Mouse (Mus musculus) CH12F3 (cell line): ENCODE results near the gene Tlcd2.
"Not testable (repeated sequence)": the region's sequence is repeated elsewhere in the genome, so short reads cannot be mapped to it uniquely, and the experiment has no call there.

Experiments used
- in situ Hi-C: fragments of 300-500 bp; cut with MboI; formaldehyde crosslinking; loops from 2 replicates; pipeline ENCODE4 v1.14.3; 2020; ENCODE audit warnings: low sequenced_read_pairs

Gene Tlcd2

DNA sequence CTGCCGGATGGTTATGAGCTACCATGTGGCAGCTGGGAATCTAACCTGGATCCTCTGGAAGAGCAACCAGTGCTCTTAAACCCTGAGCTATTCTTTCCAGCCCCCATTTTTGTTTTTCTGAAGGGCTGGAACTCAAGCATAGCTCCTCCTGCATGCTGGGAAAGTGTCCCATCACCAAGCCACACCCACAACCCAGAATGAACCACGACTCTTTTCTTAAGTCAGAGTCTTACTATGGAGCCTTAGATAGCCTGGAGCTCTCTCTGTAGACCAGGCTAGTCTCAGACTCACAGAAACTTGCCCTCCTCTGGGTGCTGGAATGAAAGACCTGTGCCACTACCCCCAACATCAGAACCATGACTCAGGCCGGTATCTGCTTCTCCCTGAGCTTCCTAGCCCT lies 12.9 kb upstream of the Tlcd2 start:
- in situ Hi-C loops: no loop called here

DNA sequence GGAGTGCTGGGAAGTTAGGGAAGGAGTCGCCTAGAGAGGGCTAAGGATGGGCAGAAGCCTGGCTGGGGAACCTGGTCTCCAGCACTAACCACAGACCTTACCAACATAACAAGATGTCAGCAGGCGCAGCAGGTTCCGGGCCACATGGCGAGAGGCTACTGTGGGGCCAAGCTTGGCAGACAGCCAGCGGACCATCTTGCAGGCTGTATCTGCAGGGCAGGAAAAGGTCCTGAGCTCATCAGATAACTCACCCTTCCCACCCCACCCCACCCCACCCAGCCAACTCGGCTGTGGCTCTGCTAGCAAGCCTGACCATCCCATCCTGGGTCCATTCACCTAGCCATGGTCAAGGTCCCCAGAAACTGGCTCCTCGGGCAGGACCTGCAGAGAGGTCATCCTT lies 11.8 kb upstream of the Tlcd2 start:
- in situ Hi-C loops: no loop called here

DNA sequence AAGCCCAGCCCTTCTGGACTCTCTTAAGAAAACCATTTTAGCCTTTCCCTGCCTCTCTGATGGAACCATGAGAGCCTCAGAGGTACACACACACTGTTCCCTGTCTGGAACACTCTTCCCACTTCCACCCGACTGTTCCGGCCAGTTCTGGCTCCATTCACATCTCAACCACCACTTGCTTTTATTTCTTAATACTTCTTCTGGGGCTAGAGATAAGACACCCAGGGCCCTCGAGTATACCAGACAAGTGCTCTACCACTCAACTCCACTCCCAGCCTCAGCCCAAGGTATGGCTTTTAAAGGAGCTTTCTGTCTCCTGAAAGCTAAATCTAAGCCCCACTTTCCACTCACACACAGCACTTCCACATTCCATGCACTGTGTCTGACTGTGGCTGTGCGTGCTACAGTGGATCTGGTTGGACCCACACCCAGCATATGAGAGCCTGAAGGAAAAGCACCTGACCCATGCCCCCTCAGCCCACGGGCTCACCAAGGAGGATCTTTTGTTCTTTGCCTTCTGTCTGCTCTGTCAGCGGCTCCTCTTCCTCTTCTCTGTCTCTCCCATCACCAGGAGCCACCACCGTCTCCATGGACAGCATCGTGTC lies 11.1 kb upstream of the Tlcd2 start:
- in situ Hi-C loops: no loop called here

DNA sequence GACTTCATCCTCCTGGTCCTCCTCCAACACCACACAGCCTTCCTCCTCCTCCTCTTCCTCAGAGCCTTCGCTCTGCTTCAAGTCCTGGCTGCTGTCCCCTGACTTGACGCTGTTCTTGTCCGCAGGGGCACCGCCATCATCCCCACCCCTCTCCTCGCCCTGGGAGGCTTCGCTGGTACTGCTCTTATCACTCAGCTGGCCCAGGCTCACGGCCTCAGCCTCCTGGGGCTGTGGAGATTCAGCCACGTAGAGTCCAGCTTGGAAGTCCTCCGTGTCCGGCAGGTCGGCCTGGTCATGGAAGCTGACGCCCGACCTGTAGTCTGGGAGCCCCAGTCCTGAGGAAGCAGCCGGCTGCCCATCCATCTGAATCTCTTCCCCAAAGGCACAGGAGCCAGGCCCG lies 10.6 kb upstream of the Tlcd2 start:
- in situ Hi-C loops: no loop called here

DNA sequence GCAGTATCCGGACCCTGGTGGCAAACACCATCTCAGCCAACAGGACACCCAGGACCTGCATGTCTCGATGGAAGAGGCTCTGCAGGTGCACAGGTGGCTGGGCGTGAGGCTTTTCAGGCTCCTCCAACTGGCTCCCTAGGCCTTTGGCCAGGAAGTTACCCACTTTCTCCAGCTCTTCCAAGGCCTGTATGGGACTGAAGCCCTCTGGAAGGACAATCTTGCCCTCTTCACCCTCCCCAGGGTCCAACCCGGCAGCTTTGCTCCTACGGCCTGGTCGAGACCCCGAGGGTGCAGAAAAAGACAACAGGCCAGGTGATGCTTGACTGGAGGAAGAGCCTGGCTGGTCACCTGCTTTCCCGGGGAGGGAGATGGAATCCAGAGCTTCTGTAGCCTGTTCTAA lies 9.4 kb upstream of the Tlcd2 start:
- in situ Hi-C loops: no loop called here

DNA sequence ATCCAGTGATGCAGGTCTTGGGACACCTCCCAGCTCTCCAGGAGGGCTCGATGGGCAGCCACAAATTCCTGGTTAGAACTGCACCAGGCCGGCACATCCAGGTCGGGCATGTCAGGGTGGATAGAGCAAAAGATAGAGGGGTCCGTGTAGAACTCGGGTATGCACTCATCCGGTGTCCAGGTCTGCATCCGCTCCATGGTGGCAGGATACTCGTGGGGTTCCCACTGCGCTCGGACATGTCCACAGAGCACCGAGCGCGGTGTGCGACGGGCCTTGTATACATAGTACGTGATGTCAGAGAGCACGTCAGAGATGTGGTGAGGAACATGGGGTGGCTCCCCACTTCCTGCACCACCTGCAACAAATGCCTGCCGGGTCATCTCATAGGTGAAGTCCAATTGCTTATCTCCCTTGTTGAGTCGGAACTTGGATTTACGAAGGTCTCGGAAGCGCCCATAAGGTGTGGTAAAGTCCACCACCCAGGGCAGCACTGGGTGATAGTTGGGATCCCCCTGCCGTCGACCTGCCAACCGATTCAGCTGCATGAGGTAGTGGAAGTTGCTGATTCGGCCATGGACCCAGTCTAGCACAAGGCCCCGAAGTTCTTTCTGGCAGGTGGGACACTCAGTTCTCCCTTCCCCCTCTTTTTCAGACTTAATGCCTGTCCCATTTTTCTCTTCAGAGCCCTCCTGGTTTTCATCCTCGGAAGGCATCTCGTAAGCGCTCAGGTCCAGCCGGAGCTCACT lies 8.5 kb upstream of the Tlcd2 start:
- in situ Hi-C loops: no loop called here

DNA sequence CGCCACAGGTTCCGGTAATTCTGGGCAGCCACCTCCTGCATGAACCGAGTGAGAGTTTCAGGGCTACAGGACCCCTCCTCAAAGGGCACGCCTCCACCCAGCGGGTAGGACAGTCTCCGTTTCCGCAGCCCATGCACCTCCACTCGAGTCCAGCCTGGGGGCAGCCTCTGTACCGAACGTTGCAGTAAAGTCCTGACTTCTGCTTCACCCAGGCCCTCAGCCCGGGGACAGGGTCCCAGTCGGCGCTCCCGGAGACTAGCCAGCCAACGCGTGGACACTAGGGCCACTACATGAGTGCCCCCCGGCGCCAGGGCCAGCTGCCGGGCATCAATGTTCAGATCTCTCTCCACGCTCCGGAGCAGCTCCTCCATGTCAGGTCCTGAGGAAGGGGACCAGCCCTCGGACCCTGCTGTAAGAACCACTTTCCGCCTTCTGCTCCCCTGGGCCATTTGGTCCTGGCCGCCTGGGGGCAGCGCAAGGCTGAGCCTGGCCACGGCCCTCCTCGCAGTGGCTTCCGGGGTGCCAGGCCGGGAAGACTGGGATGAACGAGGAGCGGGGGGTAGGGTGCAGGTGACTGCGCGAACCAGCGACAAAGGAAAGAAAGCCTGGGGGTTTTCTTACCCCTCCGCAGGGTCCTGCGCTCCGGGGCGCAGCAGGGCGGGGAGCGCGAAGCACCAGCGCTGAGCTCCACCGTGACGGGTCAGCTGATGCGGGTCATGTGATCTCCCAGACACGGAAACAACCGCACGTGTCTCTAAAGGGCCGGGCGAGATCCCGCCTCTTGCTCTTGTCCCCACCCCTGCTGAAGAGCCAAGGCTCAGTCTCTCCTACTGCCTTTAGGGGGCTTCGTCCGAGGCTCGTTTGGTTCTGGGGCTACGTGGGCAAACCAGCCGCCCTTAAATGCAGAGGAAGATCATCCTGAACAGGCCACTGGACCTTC lies 7.3 kb upstream of the Tlcd2 start, which contains the start of gene Wdr81:
TSS of gene Wdr81 (minus strand) at position 727 of the 940 bp plus-strand sequence.
- in situ Hi-C loops: no loop called here

DNA sequence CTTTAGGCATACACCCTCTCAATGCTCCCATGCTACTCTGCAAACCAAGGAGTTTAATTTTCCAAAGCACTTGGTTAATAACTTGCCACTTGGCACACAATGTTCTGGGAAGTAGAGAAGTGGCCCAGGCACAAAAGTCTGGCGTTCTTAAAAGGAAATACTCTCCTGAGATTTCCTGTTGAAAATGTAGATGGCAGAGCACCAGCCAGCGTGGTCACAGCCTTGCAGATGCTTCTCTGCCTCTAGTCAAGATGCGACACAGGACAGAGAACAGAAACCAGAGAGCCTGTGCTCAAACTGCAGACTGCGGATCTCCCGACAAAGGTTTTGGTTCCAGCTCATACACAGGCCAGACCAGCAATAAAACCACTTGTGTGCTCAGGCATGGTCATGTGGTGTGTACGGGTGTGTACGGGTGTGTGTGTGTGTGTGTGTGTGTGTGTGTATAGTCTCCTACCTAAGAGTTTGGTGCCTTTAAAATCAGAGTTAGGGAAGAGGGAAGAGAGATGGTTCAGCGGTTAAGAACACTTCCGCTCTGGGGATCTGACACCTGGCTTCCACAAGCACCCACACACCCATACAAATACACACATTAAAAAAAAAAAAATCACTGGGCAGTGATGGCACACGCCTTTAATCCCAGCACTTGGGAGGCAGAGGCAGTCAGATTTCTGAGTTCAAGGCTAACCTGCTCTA lies 6.3 kb upstream of the Tlcd2 start:
- in situ Hi-C loops: no loop called here

DNA sequence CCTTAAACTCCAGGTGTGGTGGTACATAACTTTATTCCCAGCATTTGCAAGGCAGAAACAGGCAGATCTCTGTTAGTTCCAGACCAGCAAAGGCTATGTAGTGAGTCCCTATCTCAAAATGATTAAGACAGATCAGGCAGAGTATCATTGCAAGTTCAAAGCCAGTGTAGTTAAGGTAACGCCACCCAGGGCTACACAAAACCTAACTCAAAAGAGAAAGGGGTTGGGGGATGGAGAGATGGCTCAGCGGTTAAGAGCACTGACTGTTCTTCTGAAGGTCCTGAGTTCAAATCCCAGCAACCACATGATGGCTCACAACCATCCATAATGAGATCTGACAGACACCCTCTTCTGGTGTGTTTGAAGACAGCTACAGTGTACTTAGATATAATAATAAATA lies 5.5 kb upstream of the Tlcd2 start:
- in situ Hi-C loops: not testable (repeated sequence)

DNA sequence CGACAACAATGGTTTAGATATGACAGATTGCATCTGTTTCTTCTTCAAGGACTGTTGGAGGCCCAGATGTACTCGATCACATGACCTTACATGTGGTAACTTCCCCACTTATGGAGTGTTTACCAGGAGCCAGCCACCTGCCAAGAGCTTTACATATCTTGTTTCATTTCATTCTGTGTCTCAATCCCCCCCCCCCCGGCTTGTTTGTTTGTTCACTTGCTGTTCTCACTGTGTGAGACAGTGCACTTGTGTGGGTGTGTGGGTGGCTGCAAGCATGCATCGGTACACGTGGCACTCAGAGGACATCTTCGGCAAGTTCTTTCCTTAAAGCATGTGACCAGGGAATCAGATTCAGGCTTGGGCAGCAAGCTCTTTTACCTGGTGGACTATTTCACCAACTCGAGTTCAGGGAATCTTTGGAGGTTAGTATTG lies 5.1 kb upstream of the Tlcd2 start:
- in situ Hi-C loops: no loop called here

DNA sequence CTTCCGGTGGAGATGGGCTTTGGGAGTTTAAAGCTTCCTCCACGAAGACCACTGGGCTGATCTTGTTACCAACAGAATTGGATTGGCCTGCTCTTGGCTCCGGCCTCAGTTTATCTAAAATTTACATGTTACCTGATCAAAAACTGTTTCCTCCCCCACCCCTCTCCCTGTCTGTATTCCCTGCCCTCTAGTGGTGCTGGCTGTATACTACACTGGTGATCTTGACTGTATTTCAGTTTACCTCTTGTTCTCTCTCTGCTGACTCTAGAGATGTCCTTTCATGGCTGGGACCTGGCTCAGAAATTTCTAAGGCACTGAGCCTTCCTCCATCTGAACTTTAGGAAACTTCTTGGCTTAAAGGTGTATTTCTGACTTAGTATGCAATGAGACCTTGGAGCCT lies 3.3 kb upstream of the Tlcd2 start:
- in situ Hi-C loops: no loop called here

DNA sequence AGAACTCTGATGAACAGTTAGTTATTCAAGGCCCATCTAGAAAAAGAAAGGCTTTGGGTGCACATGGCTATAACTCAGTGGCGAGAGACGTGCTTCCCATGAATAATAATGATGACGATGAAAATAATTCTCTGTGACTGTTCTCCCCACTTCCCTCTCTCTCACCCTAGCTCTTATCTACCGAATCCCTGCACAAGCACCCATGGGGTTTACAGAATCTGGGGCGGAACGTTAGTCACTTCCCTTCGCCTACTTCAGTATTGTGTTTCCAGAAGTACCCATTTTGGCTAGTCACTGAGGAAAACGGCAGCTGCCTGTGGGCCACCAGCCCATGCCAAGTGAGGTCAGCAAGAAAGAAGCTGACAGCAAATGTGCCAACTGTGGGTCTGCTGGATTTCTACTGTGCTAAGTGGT lies 2.9 kb upstream of the Tlcd2 start:
- in situ Hi-C loops: no loop called here

DNA sequence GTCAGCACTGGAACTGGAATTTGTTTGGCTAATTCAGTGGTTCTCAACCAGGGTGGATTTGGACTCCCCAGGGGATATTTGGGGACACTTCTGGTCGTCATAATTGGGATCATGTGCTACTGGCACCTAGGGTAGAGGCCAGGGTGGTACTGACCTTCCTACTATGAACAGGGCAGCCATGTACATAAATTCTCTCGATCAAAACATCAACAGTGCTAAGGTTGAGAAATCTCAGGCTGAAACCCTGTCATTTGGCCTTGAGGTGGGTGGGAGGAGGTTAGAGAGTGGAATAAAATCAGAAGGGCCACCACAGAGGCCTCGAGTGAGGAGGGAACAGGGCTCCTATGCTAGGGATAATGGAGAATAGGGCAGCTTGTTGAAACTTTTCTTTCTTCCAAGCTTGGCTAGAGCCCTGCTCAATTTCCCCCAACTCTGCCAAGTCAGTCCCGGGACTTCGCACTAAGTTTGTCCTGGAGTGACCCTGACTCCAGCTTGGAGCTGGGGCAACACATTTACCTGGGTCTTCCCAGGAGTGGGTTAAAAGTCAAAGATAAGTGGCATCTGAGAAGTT lies 2.3 kb upstream of the Tlcd2 start:
- in situ Hi-C loops: no loop called here

DNA sequence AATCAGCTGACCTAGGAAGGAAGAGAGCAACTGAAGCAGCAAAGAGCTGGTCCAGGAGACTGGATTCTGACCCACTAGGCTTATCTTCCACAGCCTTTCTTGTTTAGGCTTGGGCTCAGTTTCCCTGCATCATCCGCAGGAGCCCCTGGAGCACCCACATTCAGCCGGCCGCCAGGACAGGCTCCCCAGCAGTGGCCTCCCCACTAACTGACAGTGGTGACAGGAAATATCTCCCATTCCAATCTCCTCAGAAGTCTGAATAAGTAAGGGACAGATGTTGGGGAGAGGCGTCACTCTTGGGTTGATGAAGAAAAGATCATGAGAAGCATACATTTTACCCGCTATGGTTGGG lies 1.8 kb upstream of the Tlcd2 start:
- in situ Hi-C loops: no loop called here

DNA sequence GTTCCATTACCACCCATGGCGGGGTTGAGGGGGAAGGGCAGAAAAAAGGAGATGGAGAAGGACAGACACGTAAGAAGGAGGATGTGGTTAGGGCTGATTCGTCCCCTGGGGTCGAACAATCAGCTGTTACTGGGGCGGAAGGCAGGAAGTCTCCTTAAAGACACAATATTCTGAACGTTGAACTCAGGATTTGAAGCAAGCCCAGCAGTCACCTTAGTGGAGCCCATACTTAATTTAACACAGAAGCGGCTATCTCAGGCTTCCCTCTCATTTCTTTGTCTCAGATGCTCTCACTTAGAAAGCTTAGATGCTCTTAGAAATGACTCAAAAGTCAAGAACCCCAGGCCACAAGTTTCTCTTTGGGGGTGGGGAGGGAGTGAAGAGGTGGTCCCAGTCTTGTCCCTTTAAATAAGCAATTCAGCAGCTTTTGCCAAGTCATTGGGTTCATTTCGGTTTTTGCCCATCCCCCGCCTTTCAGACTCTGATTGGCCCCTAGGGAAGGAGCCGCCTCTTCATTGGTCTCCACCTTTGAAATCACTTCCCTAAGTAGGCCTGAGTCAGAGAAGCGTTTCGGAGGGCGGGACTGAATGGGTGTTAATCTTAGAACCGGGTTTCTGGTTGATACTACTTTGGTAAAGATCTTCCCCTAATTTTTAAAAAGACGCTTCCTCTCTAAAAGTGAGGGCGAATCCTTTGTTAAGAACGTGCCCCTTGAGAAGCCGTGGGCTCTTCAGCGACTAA lies 1.2 kb upstream of the Tlcd2 start:
- in situ Hi-C loops: no loop called here

DNA sequence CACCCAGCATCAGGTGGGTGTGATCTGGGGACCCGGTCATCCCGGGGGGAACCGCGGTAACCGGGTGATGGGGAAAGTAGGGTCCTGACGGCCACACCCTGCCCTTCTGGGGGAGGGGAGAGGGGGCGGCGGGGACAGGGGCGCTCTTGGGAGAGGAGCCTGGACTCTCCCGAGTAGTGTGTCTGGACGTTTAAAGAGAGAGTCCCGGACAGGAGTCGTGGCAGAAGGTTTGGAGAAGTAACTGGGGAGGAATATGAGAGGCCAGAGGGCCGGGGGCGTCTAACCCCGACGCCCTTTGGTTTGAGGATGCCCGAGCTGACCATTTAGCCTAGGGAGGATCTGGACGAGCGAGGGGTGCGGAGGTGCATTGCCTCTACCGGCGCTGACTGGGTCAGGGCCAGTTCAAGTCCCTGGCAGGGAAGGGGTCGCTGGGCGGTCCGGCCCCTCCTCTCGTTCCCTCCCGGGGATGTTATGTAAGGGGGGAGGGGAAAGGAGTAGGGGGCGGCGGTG lies 283 bp downstream of the Tlcd2 start:
- in situ Hi-C loops: no loop called here

DNA sequence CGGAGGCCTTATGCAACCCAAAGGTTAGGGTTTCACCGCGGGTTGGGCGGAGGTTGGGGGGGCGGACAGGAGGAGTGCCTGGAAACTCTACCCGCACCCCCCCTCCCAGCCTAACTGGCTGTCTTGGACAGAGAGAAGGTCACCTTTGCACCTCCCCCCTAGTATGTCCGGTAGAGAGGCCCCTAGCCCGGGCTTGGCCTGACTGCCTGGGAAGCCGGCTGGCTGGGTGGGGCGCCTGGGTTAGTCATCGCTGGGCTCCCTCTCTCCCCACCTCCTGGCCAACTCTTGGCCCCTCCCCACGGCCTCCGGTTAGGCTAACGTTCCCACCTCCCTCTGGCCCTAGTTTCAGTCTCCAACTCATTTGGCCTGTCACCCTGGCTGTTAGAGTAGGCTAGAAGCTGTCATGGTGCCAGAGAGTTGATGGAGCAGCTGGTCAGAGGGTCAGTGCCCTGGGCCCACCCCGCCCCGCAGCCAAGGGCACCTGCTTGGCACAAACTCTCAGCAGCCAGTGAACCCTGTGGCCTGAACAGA lies 803 bp downstream of the Tlcd2 start:
- in situ Hi-C loops: no loop called here

DNA sequence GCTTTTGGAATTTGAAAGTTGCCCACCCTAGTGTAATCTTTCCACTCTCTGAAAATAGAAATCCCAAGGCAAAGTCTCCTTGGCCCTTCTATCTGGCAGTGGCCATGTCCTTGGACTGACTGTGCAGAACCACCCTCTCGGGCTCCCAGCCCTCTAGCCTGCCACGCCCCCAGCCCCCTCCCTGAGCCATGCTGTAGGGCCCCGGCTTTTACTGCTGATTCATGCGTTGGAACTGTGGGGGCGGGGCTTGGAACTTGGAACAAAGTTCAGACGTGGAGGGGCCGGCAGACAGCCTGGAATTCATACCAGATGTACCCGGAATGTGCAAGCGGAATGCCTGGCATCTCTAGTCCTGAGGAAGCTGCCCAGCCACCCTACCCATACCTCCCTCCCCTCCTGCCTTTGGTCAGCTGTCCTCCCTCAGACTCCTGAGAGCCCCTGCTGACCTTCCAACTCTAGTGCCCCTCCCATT lies 1.4 kb downstream of the Tlcd2 start:
- in situ Hi-C loops: no loop called here

DNA sequence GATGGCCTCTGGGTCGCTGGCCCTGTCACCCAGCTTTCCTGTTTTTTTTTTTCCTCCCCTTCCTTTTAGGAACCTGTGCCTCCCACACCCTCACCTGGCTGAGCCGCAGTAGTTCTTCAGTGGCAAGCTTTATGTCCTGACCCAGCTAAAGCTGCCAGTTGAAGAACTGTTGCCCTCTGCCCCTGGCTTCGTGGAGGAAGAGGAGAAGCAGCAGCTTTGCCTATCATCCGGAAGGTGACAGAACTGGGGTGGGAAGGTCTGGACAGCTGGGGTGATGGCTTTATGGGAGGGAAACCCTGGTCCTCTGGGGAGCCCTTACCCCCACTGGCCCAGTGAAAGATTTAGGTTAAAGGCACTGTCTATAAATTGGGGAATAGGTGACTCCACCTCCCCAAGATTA lies 2.1 kb downstream of the Tlcd2 start:
- in situ Hi-C loops: no loop called here

DNA sequence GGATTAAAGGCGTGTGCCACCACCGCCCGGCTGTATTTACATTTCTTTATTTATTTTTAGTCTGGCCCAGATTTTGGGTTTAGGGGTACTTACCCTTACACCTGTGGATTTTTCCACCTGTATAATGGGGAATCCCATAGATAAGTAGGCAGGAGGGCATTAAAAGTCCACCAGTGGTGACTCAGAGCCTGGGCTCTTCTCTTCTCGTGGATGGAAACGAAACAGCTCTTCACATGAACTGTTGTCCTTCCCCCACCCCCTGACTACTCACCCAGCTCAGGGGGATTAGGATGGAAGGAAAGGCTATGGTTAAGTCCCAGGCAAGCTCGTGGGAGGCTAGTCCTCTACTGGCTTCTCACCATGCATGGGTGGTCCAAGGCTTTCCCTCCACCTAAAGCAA lies 2.9 kb downstream of the Tlcd2 start:
- in situ Hi-C loops: no loop called here
